Mouse (Mus musculus): ENCODE measurements around the gene Gm12248. TPM values are rescaled to one million over a fixed set of nuclear protein-coding genes. Genes with fewer than 3 reads are reported as not detected.
A peak's percentile ranks its signal among the peaks of the same experiment; 100 is the strongest.
"Not testable (repeated sequence)": the region's sequence is repeated elsewhere in the genome, so short reads cannot be mapped to it uniquely, and the experiment has no call there.

The Gm12248 gene
- polyA plus RNA-seq, 1 experiment from 2014 or later: not detected

DNA sequence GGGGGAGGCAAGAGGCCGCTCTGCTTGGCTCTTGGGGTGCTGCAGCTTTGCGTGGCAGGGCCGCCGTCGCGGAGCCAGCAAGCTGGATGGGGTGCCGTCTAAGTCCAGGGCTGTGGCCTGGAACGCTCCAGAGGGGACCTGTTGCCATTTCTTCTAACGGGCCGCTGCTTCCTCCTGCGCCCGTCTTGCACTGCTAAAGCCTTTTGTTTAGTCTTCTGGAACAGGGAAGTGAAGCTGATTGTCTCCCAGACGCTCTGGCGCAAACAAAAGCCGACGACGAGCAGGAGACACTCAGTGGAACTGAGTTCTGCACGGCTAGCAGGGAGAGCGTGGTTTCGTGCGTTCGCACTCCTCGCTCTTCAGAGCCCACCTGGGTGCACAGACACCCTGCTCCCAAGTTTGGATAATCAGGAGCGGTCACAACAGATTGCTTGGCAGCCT lies 11.4 kb upstream of the Gm12248 start:
- 0% methylated on average over 24 of the region's 24 CpGs for WGBS
- peak overlapping the region; percentile 100 for H3K4me3 ChIP-seq (replicated peaks; ENCODE audit: low read length)
- no peaks in the 10 kb centered on the region for H3K36me3 ChIP-seq (ENCODE audit: control insufficient read depth, insufficient read depth)
- peak; percentile 21 for ATAC-seq
- no peaks in the 10 kb centered on the region for H3K27me3 ChIP-seq (replicated peaks; ENCODE audit: control insufficient read depth, insufficient read depth, low read length)
- H3K4me2 ChIP-seq (ENCODE audit: low read length): peak overlapping the region; percentile 79
- peak overlapping the region; percentile 87 for H3K27ac ChIP-seq (ENCODE audit: low read length)
- H3K9ac ChIP-seq (replicated peaks; ENCODE audit: low read depth, low read length): peak overlapping the region; percentile 93
- peaks cover 29% of the 10 kb centered on the region for H3K4me1 ChIP-seq (replicated peaks; ENCODE audit: control insufficient read depth, insufficient read depth, low read length)
- no peaks in the 10 kb centered on the region for H3K9me3 ChIP-seq (ENCODE audit: control insufficient read depth, low read length)

DNA sequence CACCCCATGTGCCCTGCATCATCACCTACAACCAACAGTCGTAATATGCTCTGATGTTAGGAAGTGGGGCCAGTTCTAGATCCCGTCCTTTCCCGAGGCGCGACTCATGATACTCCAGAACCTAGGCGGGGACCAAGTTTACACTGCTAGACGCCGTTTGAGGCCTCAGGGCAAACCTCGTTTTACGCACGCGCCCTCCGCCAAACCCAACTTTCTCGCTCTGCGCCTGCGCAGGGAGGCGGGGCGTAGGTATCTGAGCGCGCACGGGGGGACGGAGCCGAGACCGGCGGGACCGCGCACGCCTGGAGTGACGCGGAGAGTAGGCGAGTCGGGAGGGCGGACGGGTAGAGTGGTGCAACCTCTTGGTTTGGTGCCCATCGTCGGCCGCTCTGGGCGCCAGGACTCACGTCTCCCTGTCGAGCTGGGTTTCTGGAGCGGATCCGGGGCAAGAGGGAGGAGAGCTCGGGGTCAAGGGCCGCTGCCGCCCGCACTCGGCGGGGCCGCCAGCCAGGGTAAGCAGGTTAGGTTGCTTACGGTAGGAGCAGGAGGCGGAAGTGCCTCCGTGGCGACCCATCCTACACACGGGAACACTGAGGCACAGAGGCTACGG lies 10.9 kb upstream of the Gm12248 start, which contains the start of gene Cnot8:
Cnot8 (plus strand) TSS at position 457 of the 610 bp plus-strand sequence.
- peaks cover 29% of the 10 kb centered on the region for H3K4me1 ChIP-seq (replicated peaks; ENCODE audit: control insufficient read depth, insufficient read depth, low read length)
- H3K4me2 ChIP-seq (ENCODE audit: low read length): peak within 1 kb of the TSS; percentile 79
- under 1% methylated on average over 53 of the region's 55 CpGs for WGBS
- peak within 1 kb of the TSS; percentile 93 for H3K9ac ChIP-seq (replicated peaks; ENCODE audit: low read depth, low read length)
- peak within 1 kb of the TSS; percentile 100 for H3K4me3 ChIP-seq (replicated peaks; ENCODE audit: low read length)
- H3K36me3 ChIP-seq (ENCODE audit: control insufficient read depth, insufficient read depth): no peaks in the 10 kb centered on the region
- H3K27me3 ChIP-seq (replicated peaks; ENCODE audit: control insufficient read depth, insufficient read depth, low read length): no peaks in the 10 kb centered on the region
- peak within 1 kb of the TSS; percentile 87 for H3K27ac ChIP-seq (ENCODE audit: low read length)
- H3K9me3 ChIP-seq (ENCODE audit: control insufficient read depth, low read length): no peaks in the 10 kb centered on the region
- peak; percentile 98 for ATAC-seq

DNA sequence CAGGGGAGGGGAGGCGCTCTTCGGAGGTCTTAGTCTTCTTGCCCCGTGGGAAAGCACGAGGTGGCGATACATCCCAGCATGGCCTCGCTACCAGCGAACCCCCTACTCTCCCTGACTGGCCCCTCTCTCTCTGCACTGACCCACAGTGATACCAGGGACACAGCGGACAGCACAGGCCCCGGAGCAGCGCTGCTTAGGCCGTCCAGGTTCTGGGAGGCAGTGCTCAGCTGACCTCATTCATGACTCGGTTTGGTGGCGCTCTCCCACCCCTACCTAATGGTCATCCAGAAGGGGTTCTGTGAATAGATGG lies 10.4 kb upstream of the Gm12248 start:
- H3K9me3 ChIP-seq (ENCODE audit: control insufficient read depth, low read length): no peaks in the 10 kb centered on the region
- peak overlapping the region; percentile 93 for H3K9ac ChIP-seq (replicated peaks; ENCODE audit: low read depth, low read length)
- no peaks in the 10 kb centered on the region for H3K36me3 ChIP-seq (ENCODE audit: control insufficient read depth, insufficient read depth)
- peak overlapping the region; percentile 65 for H3K27ac ChIP-seq (ENCODE audit: low read length)
- H3K4me1 ChIP-seq (replicated peaks; ENCODE audit: control insufficient read depth, insufficient read depth, low read length): peaks cover 29% of the 10 kb centered on the region
- peak overlapping the region; percentile 76 for H3K4me2 ChIP-seq (ENCODE audit: low read length)
- peak; percentile 41 for ATAC-seq
- H3K27me3 ChIP-seq (replicated peaks; ENCODE audit: control insufficient read depth, insufficient read depth, low read length): peaks cover 3% of the 10 kb centered on the region; the same call in 1 of the 2 replicates
- peak overlapping the region; percentile 100 for H3K4me3 ChIP-seq (replicated peaks; ENCODE audit: low read length)
- 47% methylated on average over 13 of the region's 13 CpGs for WGBS

DNA sequence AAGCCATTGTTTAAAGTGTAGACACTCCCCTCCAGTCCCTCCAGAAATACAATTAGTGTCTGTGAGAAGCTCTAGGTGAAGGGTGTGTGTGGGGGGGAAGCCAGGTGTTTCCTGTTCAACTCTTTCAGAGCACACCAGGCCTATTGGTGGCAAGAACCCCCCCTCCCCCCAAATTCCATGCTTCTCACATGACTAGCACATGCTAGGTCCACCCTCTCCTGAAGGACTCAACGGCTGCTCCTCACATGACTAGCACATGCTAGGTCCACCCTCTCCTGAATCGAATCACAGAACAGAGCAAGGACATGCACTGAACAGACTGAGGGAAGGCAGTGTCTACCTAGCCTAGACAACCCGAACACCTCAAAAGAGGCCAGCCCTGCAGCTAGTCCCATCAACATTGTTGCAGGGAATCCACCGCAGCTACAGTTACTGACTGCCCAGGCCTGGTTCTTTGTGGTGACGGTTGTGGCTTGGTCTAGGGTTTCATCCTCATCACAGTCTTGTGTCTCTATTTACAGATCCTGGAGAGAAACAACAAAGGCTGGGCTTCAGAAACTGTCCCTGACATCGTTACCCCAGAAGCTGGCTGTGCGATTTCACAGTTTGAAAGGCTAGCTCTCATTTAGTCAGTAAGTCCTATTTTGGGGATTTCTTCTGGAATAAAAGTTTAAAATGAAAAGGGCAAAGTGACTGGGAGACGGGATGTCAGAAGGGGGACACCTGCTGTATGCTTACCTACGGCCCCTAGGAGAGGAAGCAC lies 9.8 kb upstream of the Gm12248 start:
- Histone ChIP-seq H3K27me3 (replicated peaks; ENCODE audit: control insufficient read depth, insufficient read depth, low read length) (peaks cover 3% of the 10 kb centered on the region; the same call in 1 of the 2 replicates), H3K27ac (ENCODE audit: low read length) (no peak overlapping the region), H3K4me2 (ENCODE audit: low read length) (peak overlapping the region; percentile 76), H3K4me3 (replicated peaks; ENCODE audit: low read length) (peak overlapping the region; percentile 100), H3K9ac (replicated peaks; ENCODE audit: low read depth, low read length) (peak overlapping the region; percentile 93), H3K9me3 (ENCODE audit: control insufficient read depth, low read length) (no peaks in the 10 kb centered on the region), H3K36me3 (ENCODE audit: control insufficient read depth, insufficient read depth) (no peaks in the 10 kb centered on the region), H3K4me1 (replicated peaks; ENCODE audit: control insufficient read depth, insufficient read depth, low read length) (peaks cover 31% of the 10 kb centered on the region)
- ATAC-seq: no peak
- WGBS: 78% methylated on average over 9 of the region's 9 CpGs

DNA sequence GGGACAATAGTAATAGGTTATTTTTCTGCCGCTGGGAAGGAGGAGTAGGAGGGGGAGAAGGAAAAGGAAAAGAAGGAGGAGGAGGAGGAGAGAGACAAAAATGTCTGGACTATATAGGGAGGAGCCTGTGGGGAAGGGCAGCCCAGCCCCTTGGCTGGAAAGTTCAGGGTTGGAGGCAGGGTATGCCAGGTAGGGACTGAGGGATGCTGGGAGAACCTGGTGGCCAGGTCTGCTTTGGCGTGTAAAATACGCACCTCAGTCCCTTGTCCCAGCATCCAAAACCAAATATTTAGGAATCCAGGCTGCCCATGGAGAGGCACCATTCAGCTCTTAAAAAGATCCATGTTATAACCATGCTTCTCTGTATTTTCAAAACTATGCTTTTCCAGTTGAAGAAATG lies 9.2 kb upstream of the Gm12248 start:
- Histone ChIP-seq H3K9ac (replicated peaks; ENCODE audit: low read depth, low read length) (no peak overlapping the region), H3K36me3 (ENCODE audit: control insufficient read depth, insufficient read depth) (no peaks in the 10 kb centered on the region), H3K4me2 (ENCODE audit: low read length) (no peak overlapping the region), H3K4me1 (replicated peaks; ENCODE audit: control insufficient read depth, insufficient read depth, low read length) (peaks cover 30% of the 10 kb centered on the region), H3K4me3 (replicated peaks; ENCODE audit: low read length) (no peak overlapping the region), H3K27ac (ENCODE audit: low read length) (no peak overlapping the region), H3K27me3 (replicated peaks; ENCODE audit: control insufficient read depth, insufficient read depth, low read length) (peaks cover 3% of the 10 kb centered on the region; the same call in 1 of the 2 replicates), H3K9me3 (ENCODE audit: control insufficient read depth, low read length) (no peaks in the 10 kb centered on the region)
- WGBS: 85% methylated on average over 3 of the region's 3 CpGs
- ATAC-seq: no peak

DNA sequence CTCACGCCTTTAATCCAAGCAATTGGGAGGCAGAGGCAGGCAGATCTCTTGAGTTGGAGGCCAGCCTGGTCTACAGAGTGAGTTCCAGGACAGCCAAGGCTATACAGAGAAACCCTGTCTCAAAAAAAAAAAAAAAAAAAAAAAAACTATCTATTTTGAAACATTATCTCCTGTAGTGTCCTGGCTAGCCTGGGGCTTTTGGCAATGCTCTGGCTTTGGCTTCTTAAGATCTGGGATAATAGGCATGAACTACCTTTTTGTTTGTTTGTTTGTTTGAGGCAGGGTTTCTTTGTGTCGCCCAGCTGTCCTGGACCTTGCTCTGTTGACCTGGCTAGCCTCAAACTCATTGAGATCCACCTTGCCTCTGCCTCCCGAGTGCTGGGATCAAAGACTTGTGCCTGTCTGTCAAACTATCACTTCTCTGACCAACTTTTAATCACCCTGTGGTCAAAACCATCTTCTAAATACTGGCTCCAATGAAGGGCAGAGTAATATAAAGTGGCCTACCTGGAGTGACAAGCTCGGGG lies 8.3 kb upstream of the Gm12248 start:
- Histone ChIP-seq H3K4me1 (replicated peaks; ENCODE audit: control insufficient read depth, insufficient read depth, low read length) (peaks cover 27% of the 10 kb centered on the region), H3K4me3 (replicated peaks; ENCODE audit: low read length) (no peak overlapping the region), H3K36me3 (ENCODE audit: control insufficient read depth, insufficient read depth) (no peaks in the 10 kb centered on the region), H3K4me2 (ENCODE audit: low read length) (no peak overlapping the region), H3K9ac (replicated peaks; ENCODE audit: low read depth, low read length) (no peak overlapping the region), H3K27ac (ENCODE audit: low read length) (no peak overlapping the region), H3K9me3 (ENCODE audit: control insufficient read depth, low read length) (no peaks in the 10 kb centered on the region), H3K27me3 (replicated peaks; ENCODE audit: control insufficient read depth, insufficient read depth, low read length) (peaks cover 3% of the 10 kb centered on the region; the same call in 1 of the 2 replicates)
- no peak for ATAC-seq
- 85% methylated on average over 4 of the region's 4 CpGs for WGBS

DNA sequence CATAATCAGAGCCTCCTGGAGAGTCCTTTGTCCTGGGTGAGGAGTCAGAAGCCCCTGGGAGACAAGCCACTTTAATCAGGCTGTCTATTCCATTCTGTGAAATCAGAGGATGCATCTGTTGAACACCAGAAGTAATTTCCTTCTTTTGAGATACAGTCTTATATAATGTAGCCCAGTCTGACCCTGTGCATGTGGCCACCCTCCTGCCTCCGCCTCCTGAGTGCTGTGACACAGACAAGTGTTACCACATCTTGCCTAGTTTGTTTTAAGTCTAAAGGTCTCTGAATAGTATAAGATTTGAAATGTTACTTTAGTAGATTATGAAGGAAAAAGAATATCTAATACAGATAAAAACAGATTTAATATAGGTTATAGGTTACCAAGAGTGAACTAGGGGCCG lies 7.1 kb upstream of the Gm12248 start:
- WGBS: 96% methylated on average over 2 of the region's 2 CpGs
- Histone ChIP-seq H3K36me3 (ENCODE audit: control insufficient read depth, insufficient read depth) (no peaks in the 10 kb centered on the region), H3K4me3 (replicated peaks; ENCODE audit: low read length) (no peak overlapping the region), H3K4me2 (ENCODE audit: low read length) (no peak overlapping the region), H3K4me1 (replicated peaks; ENCODE audit: control insufficient read depth, insufficient read depth, low read length) (peaks cover 16% of the 10 kb centered on the region), H3K27me3 (replicated peaks; ENCODE audit: control insufficient read depth, insufficient read depth, low read length) (peaks cover 3% of the 10 kb centered on the region; the same call in 1 of the 2 replicates), H3K9me3 (ENCODE audit: control insufficient read depth, low read length) (no peaks in the 10 kb centered on the region), H3K9ac (replicated peaks; ENCODE audit: low read depth, low read length) (no peak overlapping the region), H3K27ac (ENCODE audit: low read length) (no peak overlapping the region)
- ATAC-seq: no peak

DNA sequence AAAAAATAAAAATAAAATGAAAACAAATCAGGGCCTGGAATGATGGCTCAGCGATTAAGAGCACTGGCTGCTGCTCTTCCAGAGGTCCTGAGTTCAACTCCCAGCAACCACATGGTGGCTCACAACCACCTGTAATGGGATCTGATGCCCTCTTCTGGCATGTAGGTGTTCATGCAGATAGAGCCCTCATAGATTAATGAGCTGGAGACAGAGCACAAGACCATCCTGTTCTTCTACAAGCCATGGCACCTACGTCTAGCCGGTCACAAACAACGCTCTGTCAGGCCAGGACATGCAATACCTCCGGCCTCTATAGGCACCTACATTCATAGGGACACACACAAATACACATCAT lies 5.4 kb upstream of the Gm12248 start:
- H3K4me1 ChIP-seq (replicated peaks; ENCODE audit: control insufficient read depth, insufficient read depth, low read length); ATAC-seq; H3K4me2 ChIP-seq (ENCODE audit: low read length); H3K9ac ChIP-seq (replicated peaks; ENCODE audit: low read depth, low read length); H3K27ac ChIP-seq (ENCODE audit: low read length); H3K9me3 ChIP-seq (ENCODE audit: control insufficient read depth, low read length); H3K27me3 ChIP-seq (replicated peaks; ENCODE audit: control insufficient read depth, insufficient read depth, low read length); H3K36me3 ChIP-seq (ENCODE audit: control insufficient read depth, insufficient read depth); H3K4me3 ChIP-seq (replicated peaks; ENCODE audit: low read length): not testable (repeated sequence)
- 69% methylated on average over 5 of the region's 5 CpGs for WGBS

DNA sequence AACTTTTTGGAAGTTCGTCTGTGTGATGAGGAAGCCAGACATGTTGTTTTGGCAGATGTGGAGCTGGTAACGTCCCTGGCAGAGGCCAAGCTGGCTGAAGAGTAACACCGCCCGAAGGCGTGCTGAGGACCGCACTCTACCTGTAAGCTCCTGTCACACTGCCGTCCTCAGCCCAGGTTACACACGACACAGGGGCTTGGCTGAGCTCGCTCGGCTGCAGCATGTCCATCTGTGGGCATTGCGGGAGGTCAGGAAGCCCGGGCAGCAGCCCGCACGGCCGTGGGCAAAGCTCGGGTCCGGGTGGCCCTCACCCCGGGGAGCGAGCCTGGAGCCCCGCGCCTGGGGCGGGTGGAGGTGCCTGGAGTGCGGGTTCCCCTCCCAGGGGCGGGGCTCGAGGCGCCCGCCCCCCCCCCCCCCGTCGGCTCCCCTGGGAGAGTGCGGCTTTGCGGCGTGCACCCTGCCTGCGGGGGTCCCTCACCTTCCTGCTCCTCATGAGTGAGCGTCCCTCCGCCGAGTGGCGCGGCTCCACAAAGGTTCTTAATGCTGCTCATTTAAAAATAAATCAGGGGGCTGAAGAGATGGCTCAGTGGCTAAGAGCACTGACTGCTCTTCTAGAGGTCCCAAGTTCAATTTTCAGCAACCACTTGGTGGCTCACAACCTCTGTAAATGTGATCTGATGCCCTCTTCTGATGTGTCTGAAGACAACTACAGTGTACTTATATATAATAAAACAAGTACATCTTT lies 4.9 kb upstream of the Gm12248 start:
- Histone ChIP-seq H3K4me1 (replicated peaks; ENCODE audit: control insufficient read depth, insufficient read depth, low read length) (peaks cover 4% of the 10 kb centered on the region), H3K4me2 (ENCODE audit: low read length) (peak overlapping the region; percentile 53), H3K36me3 (ENCODE audit: control insufficient read depth, insufficient read depth) (no peaks in the 10 kb centered on the region), H3K27ac (ENCODE audit: low read length) (no peak overlapping the region), H3K9ac (replicated peaks; ENCODE audit: low read depth, low read length) (peak overlapping the region; percentile 40), H3K4me3 (replicated peaks; ENCODE audit: low read length) (peak overlapping the region; percentile 27), H3K27me3 (replicated peaks; ENCODE audit: control insufficient read depth, insufficient read depth, low read length) (peaks cover 3% of the 10 kb centered on the region; the same call in 1 of the 2 replicates), H3K9me3 (ENCODE audit: control insufficient read depth, low read length) (no peaks in the 10 kb centered on the region)
- WGBS: 3% methylated on average over 28 of the region's 38 CpGs
- ATAC-seq: no peak

Data from forebrain, embryonic 16.5 days (tissue).